Mouse (Mus musculus) urinary bladder, postnatal 14 days (tissue): ENCODE measurements around the gene Slc27a1.
"Not testable (repeated sequence)": the region's sequence is repeated elsewhere in the genome, so short reads cannot be mapped to it uniquely, and the experiment has no call there.

Experiments
- DNase-seq: peaks from one replicate; pipeline ENCODE4 v3.0.0; 2021; ENCODE audit warnings: low spot score

The Slc27a1 gene

DNA sequence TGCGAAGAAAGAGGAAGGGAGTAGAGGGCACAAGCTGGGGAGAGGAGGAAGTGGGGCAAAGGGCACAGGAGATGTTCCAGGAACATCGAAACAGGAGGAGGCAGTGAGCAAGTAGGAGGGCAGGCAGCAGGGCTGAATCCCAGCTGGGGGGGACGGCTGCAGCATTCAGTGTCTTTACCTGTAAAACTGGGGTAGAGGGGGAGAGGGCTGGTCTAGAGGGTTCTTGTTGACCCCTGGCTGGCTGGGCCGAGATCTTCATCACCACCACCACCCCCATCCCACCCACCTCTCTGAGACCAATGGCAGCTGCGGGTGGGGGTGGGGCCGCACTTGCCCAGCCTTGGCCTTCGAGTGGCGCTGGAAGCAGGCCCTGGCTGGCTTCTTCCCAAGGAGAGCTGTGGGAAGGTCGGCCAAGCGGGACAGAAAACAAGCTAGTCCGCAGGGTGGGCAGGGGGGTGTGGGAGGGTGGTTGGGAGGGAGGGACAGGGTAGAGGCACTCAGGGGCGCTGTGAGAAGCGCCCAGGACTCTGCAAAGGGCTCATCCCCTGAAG lies at the start of gene Slc27a1:
Gene Slc27a1 (plus strand): TSS at position 496 of the 551 bp plus-strand sequence.
- peak; percentile 62 for DNase-seq

DNA sequence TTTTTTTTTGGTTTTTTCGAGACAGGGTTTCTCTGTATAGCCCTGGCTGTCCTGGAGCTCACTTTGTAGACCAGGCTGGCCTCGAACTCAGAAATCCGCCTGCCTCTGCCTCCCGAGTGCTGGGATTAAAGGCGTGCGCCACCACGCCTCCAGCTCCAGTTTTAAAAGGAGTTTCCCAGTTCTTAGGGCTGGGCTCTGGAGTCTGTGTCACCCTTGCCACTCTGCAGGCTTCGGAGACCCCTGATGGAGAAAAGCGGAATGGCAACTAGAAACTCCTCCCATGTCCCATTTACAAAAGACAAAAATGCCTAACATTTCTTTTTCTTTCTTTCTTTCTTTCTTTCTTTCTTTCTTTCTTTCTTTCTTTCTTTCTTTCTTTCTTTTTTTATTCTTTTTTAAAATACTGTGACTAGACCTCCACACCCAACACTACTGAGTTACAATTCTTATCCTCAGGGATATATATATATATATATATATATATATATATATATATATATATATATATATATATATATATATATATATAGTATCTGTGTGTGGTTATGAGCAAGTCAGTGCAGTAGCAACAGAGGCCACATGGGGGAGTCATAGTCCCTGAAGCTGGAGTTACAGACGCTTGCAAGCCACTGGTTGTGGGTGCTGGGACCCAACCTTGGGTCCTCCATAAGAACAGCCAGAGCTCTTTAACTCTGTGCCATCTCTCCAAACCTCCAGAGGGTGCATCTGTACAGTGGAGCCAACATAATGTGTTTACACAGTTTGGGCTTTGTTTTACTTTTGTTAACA lies 49.5 kb upstream of the Slc27a1 start:
- DNase-seq, result peak; percentile 67

DNA sequence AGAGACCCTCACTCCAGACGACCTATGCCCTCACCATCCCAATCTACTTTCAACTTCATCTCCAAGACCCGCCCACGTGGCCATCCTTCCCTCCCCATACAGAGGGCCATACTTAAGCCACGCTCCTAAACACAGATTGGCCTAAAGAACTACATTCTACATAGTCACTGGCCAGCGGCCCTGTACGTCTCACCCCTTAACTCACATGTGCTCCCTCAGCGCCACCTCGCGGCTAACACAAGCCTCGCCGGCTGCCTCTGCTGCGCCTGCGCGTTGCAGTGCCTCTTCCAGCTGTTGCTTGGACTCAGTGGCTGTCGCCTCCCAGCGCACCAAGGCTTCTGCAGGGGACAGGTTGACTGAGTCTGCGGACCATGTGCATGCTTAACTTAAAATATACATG lies 47.0 kb upstream of the Slc27a1 start:
- peak; percentile 95 for DNase-seq

GRCm38 (mm10) chr8:71525226-71526050 lies 43.2 kb upstream of the Slc27a1 start, which contains the start of gene Ccdc194:
Ccdc194 (minus strand) TSS chr8:71525711.
- no peak for DNase-seq

GRCm38 (mm10) chr8:71526272-71526671 lies 42.4 kb upstream of the Slc27a1 start:
- no peak for DNase-seq

- no peak for DNase-seq
Observed at GRCm38 (mm10) chr8:71527162-71527870, 41.4 kb upstream of the Slc27a1 start.

DNA sequence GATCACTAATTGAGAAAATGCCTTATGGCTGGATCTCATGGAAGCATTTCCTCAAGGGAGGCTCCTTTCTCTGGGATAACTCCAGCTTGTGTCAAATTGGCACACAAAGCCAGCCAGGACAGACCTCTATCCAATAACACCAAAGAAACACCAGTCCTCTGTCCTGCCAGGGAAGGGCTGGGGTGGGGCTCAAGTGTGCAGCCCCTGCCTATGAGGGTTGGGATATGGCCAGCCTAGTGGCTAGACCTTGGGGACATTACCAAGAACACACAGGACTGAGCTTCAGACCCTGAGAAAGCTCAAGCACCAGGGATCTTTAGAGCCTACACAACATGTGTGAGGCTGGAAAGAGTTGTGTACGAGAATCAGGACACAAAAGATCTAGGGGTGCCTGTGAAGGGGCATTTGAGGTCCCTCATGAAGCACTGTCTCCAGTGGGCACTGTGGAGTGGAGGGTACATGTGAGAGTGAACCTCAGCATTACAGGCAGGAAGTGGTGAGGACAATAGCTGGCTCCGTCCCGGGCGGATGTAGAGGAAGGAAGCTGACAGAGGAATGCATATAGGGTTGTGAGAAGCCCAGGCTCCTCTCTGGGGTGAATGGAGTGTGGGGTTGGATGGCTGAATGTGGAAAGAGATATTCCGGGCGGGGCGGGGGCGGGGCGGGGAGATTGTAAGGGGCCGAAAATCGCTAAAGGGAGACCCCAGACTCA lies 40.2 kb upstream of the Slc27a1 start:
- no peak for DNase-seq

DNA sequence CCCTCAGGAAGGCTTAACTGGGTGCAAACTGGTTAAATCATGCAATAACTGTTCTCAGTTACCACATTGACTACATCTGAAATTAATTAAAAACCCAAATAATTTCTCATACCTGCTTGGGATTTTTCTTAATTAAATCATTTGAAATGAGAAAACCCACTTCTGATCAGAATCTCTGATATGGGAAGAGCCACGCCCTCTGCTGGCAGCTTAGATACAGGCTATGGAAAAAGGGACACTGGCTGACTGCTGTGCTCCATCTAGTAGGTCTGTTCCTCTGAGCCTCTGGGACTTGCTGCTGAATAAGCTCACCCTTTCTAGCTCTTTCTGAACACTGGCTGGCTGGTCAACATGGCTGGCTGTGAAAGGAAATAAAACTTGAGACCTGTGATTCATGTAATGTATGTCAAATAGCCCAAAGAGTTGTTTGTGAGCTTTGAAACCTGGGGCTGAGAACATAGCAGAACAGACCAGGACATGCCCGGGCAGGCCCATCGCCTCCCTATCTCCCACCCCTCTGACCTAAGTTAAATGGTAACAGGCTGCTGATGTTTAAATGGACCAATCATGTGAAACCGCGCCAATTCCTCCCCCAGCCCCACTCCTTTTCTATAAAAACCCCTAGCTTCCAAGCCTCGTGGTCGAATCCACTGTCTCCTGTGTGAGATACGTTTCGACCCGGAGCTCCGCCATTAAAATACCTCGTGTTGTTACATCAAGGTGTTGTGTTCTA lies 37.8 kb upstream of the Slc27a1 start:
- not testable (repeated sequence) for DNase-seq

- no peak for DNase-seq
Observed at GRCm38 (mm10) chr8:71534263-71534810, 34.3 kb upstream of the Slc27a1 start.

DNA sequence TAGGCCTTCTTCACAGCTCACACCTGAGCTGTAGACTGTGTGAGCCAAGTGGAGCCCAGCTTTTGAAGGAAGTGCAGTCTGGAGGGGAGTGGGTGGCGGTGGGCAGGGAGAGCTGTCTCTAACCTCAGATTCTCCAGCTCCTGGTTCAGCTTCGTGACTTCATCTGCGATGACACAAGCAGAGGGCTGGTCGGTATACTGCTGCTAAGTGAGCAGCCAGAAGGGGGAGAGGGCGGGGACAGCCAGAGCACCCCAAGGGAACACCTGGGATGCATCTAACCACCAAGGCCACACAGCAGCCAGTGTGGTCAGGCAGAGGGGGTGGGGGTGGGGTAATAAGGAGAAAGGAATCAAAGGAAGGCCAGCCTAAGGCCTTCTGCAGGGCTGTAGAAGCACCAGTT lies 33.0 kb upstream of the Slc27a1 start:
- no peak for DNase-seq

DNA sequence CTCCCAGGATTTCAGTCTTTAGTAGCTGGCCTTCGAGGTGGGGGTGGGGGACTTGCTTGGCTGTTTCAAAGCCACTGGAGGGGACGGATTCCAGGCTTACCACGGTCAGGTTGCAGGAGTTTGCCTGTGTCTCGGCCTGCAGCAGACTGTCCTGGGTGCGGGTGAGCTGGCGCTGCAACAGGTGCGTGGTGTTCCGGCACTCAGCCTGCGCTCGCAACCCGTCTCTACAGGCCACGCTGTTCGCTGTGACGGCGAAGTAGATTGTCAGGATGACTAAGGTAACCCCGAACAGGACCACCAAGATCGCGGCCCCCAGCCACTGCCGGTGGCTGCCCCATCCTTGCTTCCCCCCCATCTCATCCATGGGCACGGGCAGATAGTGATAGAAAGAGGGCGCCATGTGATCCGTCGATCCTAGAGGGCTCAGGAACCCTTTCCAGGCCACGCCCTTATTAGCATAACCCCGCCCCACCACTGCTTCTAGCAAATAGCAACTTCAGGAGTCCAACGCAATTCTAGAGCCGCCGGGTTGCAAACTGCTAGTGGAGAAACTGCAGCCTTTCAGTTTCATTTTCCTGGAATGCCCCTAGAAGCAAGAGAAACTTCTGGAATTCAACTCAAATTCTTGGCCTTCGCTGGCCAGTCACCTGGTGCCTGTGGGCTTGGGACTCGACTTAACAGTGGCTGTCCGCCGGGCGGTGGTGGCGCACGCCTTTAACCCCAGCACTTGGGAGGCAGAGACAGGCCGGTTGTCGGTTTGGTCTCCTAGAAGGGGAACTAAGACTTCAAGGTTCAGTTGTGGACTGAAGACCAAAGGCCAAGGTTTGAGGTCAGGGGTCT lies 31.4 kb upstream of the Slc27a1 start, which contains the start of gene Bst2:
Gene Bst2 (minus strand): TSS at position 429 of the 840 bp plus-strand sequence.
- DNase-seq, result peak; percentile 90

DNA sequence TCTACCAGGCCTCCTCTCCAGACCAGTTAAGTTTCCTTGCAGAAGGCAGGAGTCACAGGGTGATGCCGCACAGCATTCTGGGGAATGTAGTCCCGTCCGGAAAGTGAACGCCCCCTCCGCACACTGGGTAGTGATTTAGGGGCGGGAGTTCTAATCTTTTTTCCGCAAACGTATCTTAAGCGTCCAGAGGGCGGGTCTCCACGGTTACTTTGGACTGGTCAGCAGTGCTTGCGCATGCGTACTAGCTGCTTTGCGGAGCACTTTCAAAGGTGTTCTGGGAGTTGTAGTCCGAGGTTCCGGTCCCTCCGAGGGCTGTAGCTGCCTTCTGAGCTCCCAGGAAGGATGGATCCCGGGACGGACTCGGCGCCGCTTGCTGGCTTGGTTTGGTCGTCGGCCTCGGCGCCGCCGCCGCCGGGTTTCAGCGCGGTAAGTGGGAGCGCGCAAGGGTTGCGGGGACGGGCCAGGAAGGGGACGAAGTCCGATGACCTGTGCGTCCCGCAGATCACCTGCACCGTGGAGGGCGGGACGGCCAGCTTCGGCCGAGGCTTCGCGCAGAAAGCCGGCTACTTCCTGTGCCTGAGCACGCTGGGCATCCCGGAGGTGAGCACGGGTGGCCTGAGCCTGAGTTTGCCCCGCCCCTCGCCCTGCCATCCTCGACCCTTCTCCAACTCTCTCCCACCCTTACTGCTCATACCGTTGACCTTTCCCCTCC lies 25.9 kb upstream of the Slc27a1 start, which contains the start of gene Mvb12a:
Gene Mvb12a (plus strand): TSS at position 291 of the 712 bp plus-strand sequence.
- peak; percentile 97 for DNase-seq

- no peak for DNase-seq
Observed at GRCm38 (mm10) chr8:71543755-71544154, 24.9 kb upstream of the Slc27a1 start.

DNA sequence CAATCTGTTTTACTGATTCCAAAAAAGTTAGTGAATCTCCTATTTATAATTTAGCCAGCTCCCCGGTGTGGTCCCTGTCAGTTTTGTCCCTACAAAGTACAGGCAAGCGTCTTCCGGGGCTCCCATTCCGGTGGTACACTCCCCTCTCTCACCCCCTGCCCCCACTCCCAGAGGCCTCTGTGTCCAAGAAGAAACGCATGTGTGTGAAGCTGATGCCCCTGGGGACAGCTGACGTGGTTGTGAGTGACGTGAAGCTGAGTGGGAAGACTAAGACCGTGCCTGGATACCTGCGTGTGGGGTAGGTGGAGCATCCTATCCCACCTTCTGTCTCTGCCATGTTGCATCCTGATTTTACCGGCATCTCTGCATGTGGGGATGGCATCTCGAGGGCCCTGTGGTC lies 23.6 kb upstream of the Slc27a1 start:
- DNase-seq, result no peak

DNA sequence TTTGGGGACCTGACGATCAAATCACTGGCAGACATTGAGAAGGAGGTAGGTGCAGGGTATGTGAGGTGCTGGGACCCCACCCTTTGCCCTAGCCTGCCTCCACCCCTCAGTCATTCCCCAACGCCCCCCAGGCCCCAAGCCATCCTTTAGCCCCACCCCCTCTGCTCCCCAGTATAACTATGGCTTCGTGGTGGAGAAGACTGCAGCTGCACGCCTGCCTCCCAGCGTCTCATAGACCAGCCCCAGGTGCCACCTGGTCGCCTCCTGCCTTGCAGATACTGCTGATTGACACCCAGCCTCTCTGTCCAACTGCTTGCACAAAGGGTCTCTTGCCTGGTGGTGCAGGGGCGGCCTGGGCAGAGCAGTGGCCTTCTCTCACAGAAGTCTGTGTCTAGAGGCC lies 21.1 kb upstream of the Slc27a1 start:
- no peak for DNase-seq

DNA sequence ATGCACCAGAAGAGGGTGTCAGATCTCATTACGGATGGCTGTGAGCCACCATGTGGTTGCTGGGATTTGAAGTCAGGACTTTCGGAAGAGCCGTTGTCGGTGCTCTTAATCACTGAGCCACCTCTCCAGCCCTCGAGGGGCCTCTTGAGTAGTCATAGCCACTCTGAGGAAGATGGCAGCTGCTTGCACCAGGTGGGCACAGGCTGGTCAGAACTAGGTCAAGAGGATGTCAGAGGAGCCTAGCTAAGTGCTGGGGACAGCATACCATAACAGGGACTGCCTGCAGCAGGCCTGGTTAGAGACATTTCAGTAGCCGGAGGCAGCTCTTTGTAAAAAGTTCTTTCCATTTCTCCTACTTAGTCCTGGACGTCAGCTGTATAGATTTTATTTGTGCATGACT lies 17.9 kb upstream of the Slc27a1 start:
- DNase-seq, result no peak

DNA sequence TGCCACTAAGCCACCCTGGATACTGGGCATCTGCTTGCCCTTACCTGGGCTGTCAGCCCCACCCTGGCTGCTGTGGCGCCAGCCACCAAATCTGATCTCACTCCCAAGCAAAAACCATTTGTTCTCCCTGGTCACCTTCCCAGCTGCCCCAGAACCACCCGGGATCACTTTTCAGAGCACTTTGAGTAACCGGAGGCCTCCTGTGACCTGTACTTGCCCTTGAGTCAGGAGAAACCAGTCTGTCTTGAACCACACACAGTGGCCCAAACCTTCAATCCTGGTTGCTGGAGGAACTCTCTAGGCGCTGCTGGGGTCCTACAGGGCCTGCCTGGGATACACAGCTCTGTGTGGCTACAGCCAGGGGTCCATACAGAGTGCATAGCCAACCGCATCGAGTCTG lies 15.9 kb upstream of the Slc27a1 start:
- DNase-seq, result no peak

- no peak for DNase-seq
Observed at GRCm38 (mm10) chr8:71554001-71554400, 14.7 kb upstream of the Slc27a1 start.

- no peak for DNase-seq
Observed at GRCm38 (mm10) chr8:71554644-71555043, 14.0 kb upstream of the Slc27a1 start.
